Mouse (Mus musculus) spleen, adult 18-20 months (tissue): ENCODE results near the gene Ripor1.

Source experiments
- DNase-seq, 2 experiments: peaks; one replicate each; pipeline ENCODE4 v3.0.0; 2022; ENCODE audit warnings: mixed read lengths in 2 of 2

Gene Ripor1

GRCm38 (mm10) chr8:105606189-105607023, 1.4 kb downstream of the Ripor1 start:
- peak; percentile 46 for DNase-seq

- no peak for DNase-seq
Measured at GRCm38 (mm10) chr8:105607062-105607461, 2.0 kb downstream of the Ripor1 start.

GRCm38 (mm10) chr8:105607684-105608083, 2.6 kb downstream of the Ripor1 start:
- peak in 1 of 2 experiments; percentile 51 for DNase-seq

GRCm38 (mm10) chr8:105609355-105609754, 4.3 kb downstream of the Ripor1 start:
- no peak for DNase-seq

- DNase-seq, result no peak
Measured at GRCm38 (mm10) chr8:105609771-105610170, 4.7 kb downstream of the Ripor1 start.

- no peak for DNase-seq
Measured at GRCm38 (mm10) chr8:105611836-105612235, 6.8 kb downstream of the Ripor1 start.

GRCm38 (mm10) chr8:105613037-105613436, 8.0 kb downstream of the Ripor1 start:
- no peak for DNase-seq

GRCm38 (mm10) chr8:105613830-105614511, 8.9 kb downstream of the Ripor1 start:
- peak; percentile 61 to 65 for DNase-seq

GRCm38 (mm10) chr8:105615942-105616341, 10.9 kb downstream of the Ripor1 start:
- no peak for DNase-seq

- DNase-seq, result no peak
Measured at GRCm38 (mm10) chr8:105617451-105618278, 12.6 kb downstream of the Ripor1 start.

GRCm38 (mm10) chr8:105618279-105618634, 13.2 kb downstream of the Ripor1 start:
- DNase-seq, result no peak

- DNase-seq, result no peak
Measured at GRCm38 (mm10) chr8:105618892-105619591, 14.0 kb downstream of the Ripor1 start.

- no peak for DNase-seq
Measured at GRCm38 (mm10) chr8:105620211-105620610, 15.2 kb downstream of the Ripor1 start.

GRCm38 (mm10) chr8:105620946-105621720, 16.1 kb downstream of the Ripor1 start:
- no peak for DNase-seq

GRCm38 (mm10) chr8:105621841-105622240, 16.8 kb downstream of the Ripor1 start:
- DNase-seq, result no peak

- DNase-seq, result peak; percentile 93 to 98
Measured at GRCm38 (mm10) chr8:105622421-105622920, 17.4 kb downstream of the Ripor1 start.

GRCm38 (mm10) chr8:105623118-105623517, 18.1 kb downstream of the Ripor1 start:
- peak; percentile 70 to 87 for DNase-seq

- DNase-seq, result no peak
Measured at GRCm38 (mm10) chr8:105623679-105624245, 18.7 kb downstream of the Ripor1 start.

GRCm38 (mm10) chr8:105624401-105624800, 19.3 kb downstream of the Ripor1 start:
- DNase-seq, result no peak

GRCm38 (mm10) chr8:105624831-105625230, 19.8 kb downstream of the Ripor1 start:
- DNase-seq, result no peak

- DNase-seq, result no peak
Measured at GRCm38 (mm10) chr8:105626086-105626485, 21.0 kb downstream of the Ripor1 start.
